Mouse (Mus musculus) midbrain, embryonic 10.5 days (tissue): ENCODE results near the gene Flywch1. TPM values are rescaled to one million over a fixed set of nuclear protein-coding genes. Genes with fewer than 3 reads are reported as not detected.
"Not testable (repeated sequence)": the region's sequence is repeated elsewhere in the genome, so short reads cannot be mapped to it uniquely, and the experiment has no call there.

Experiments used
- DNase-seq: peaks from one replicate; pipeline ENCODE4 v3.0.0-alpha.2; 2017; ENCODE audit warnings: low spot score
- H3K27ac ChIP-seq: fragments of 300-500 bp; sonication (generic); replicated peaks from 2 replicates; pipeline ENCODE4 v1.5.1; 2016; ENCODE audit warnings: mild to moderate bottlenecking
- H3K27me3 ChIP-seq: fragments of 300-500 bp; sonication (generic); 2 replicates; pipeline ENCODE4 v1.6.1; 2016; ENCODE audit warnings: low read depth, mild to moderate bottlenecking; ENCODE audit not compliant: poor library complexity, severe bottlenecking
- H3K36me3 ChIP-seq: fragments of 300-500 bp; sonication (generic); 2 replicates; pipeline ENCODE4 v1.6.1; 2016; ENCODE audit warnings: mild to moderate bottlenecking, moderate library complexity
- H3K4me1 ChIP-seq: fragments of 300-500 bp; sonication (generic); 2 replicates; pipeline ENCODE4 v1.6.1; 2016
- H3K4me3 ChIP-seq: fragments of 300-500 bp; sonication (generic); 2 replicates; pipeline ENCODE4 v1.5.1; 2016; ENCODE audit warnings: mild to moderate bottlenecking, moderate library complexity
- H3K9me3 ChIP-seq: fragments of 300-500 bp; sonication (generic); replicated peaks from 2 replicates; pipeline ENCODE4 v1.6.1; 2016; ENCODE audit warnings: mild to moderate bottlenecking
- WGBS: fragments of 180-500 bp; shearing (Covaris S2); methylation state at CpG from one replicate; pipeline ENCODE4 v1.1.7; 2016; 5-methylcytosine and 5-hydroxymethylcytosine counted together
- polyA plus RNA-seq: library from polyadenylated mRNA; unstranded; fragments of >200 nt; fragmentation: Nextera tagmentation; extraction: Ambion mirVana; gene quantifications from 2 replicates; pipeline ENCODE4 v1.2.1, GENCODE M21; 2016

Flywch1 gene
- polyA plus RNA-seq, 1 experiment from 2014 or later, result 187 TPM

DNA sequence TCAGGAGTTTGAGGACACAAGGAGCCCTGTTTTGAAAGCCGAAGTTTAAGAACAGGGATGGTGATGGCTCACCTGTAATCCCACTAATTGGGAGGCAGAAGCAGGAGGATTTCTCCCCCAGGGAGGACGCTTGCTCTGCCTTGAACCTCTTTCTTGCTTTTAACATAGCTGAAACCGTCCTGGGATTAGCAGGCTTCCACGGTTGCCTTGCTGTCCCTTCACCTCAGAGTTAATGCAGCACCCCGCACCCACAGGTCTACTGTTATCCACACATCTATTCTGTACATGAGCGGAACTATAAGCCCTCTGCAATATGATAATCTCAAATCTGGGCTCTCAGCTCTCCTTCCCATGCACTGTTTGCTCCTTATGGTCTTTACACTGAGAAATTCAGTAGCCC is 2.3 kb upstream of the Flywch1 start:
- DNase-seq, result no peak

DNA sequence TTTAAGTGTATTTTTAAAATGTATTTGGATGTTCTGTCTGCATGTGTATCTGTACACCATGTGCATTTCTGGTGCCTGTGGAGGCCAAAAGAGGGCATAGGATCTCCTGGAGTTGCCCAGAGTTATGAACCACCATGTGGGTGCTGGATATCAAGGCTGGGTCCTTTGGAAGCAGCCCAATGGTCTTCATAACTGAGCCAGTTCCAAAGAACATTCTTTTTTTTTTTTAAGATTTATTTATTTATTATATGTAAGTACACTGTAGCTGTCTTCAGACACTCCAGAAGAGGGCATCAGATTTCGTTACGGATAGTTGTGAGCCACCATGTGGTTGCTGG is 786 bp upstream of the Flywch1 start:
- Histone ChIP-seq H3K36me3 (peaks cover 27% of the 10 kb centered on the region), H3K4me3 (peak overlapping the region; percentile 91), H3K4me1 (peaks cover 23% of the 10 kb centered on the region)
- not testable (repeated sequence) for DNase-seq, H3K9me3 ChIP-seq, H3K27me3 ChIP-seq, H3K27ac ChIP-seq
- WGBS, result 80% methylated on average over 2 of the region's 2 CpGs

More for the DNA sequence above, 2.3 kb upstream of the Flywch1 start:
- Histone ChIP-seq H3K4me3 (no peak overlapping the region), H3K27me3 (no peaks in the 10 kb centered on the region), H3K36me3 (peaks cover 13% of the 10 kb centered on the region), H3K27ac (no peak overlapping the region), H3K9me3 (no peaks in the 10 kb centered on the region), H3K4me1 (peaks cover 23% of the 10 kb centered on the region)
- 75% methylated on average over 6 of the region's 6 CpGs for WGBS

DNA sequence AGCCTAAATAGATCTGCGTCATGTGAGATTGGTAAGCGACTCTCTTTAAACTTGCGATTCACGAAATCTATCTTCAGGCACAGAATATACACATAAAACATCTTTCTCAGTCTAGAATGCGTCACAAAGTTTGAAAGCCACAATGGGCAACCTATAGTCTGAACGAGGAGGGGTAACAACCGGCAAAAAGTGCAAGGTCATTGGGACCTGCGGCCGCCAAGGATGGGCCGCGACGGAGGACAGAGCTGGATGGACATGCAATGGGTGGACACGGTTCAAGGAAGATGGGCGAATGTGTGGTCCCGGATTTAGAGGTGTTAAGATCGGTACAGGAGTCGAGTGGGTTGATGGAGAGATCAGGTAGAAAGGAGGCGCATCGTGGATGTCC is 512 bp downstream of the Flywch1 start:
- Histone ChIP-seq H3K4me1 (peaks cover 23% of the 10 kb centered on the region), H3K4me3 (peak overlapping the region; percentile 91), H3K9me3 (no peaks in the 10 kb centered on the region), H3K36me3 (peaks cover 38% of the 10 kb centered on the region), H3K27me3 (no peaks in the 10 kb centered on the region), H3K27ac (peak overlapping the region; percentile 98)
- no peak for DNase-seq
- 2% methylated on average over 19 of the region's 19 CpGs for WGBS

DNA sequence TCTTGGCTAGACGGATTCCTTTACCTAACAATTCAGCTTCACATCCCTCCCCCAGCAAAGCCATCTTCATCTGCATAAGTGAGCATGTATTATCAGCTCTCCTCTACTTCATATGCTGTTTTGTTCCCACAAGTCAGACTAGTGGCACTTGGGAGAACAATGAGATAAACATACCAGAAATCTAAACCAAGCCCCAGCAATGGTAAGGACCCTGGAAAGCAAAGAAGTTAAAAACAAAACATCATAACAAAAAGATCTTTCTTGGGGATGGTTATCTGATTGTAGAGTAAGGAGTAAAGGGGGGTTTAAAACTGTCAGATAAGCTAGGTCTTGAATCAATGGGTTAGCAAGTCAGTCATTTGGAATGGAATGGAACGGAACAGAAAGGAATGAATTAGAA is 909 bp downstream of the Flywch1 start:
- Histone ChIP-seq H3K4me3 (peak overlapping the region; percentile 91), H3K27ac (peak overlapping the region; percentile 98), H3K27me3 (no peaks in the 10 kb centered on the region), H3K9me3 (no peaks in the 10 kb centered on the region), H3K36me3 (peaks cover 42% of the 10 kb centered on the region), H3K4me1 (peaks cover 23% of the 10 kb centered on the region)
- no peak for DNase-seq
- WGBS, result 10% methylated on average over 2 of the region's 2 CpGs

DNA sequence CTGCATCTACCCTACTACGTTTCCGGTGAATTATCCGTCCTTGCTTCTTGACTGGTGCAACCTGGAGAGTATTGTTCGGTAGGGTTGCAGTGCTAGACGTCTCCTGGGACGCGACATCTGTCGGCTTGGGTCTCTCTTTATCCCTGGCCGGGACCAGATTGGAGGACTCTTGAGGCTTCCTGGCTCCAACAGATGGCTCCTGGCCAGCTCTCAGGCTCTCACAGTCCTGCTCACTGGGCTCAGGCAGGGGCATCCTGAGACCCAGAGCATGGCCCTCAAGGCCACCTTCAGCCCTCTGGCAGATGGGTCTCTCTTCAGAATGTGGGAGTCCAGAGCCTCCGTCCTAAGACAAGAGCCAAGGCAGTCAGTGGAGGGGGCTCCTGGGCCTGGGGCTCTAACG is 8.4 kb downstream of the Flywch1 start:
- 94% methylated on average over 11 of the region's 11 CpGs for WGBS

DNA sequence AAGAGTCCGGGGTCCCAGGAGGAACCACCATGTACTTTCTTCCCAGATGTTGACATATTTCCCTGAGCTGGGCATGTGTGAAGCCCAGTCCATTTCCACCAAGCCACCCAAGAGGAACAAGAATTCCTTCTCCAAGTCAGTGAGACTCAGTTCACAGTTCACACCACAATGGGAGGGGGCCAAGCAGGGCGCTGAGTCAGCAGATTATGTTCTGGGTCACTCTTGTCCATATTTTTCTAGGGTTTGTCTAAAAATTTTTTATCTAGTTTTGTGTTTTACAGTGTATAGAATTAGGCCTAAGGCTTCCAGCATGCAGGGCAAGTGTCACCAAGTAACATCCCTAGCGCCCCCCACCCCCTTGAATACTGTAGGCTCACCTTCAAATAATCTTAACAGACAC is 10.2 kb downstream of the Flywch1 start:
- H3K27me3 ChIP-seq, result no peaks in the 10 kb centered on the region
- no peaks in the 10 kb centered on the region; the same call in 1 of the 2 replicates for H3K9me3 ChIP-seq
- 94% methylated on average over 3 of the region's 3 CpGs for WGBS
- H3K4me1 ChIP-seq, result no peaks in the 10 kb centered on the region
- no peak for DNase-seq
- H3K4me3 ChIP-seq, result no peak overlapping the region
- no peak overlapping the region for H3K27ac ChIP-seq
- H3K36me3 ChIP-seq, result peaks cover 91% of the 10 kb centered on the region

More for the DNA sequence above, 8.4 kb downstream of the Flywch1 start:
- H3K4me1 ChIP-seq, result no peaks in the 10 kb centered on the region
- H3K27me3 ChIP-seq, result no peaks in the 10 kb centered on the region
- DNase-seq, result no peak
- no peak overlapping the region for H3K4me3 ChIP-seq
- peaks cover 89% of the 10 kb centered on the region for H3K36me3 ChIP-seq
- no peaks in the 10 kb centered on the region; the same call in 1 of the 2 replicates for H3K9me3 ChIP-seq
- no peak overlapping the region for H3K27ac ChIP-seq

DNA sequence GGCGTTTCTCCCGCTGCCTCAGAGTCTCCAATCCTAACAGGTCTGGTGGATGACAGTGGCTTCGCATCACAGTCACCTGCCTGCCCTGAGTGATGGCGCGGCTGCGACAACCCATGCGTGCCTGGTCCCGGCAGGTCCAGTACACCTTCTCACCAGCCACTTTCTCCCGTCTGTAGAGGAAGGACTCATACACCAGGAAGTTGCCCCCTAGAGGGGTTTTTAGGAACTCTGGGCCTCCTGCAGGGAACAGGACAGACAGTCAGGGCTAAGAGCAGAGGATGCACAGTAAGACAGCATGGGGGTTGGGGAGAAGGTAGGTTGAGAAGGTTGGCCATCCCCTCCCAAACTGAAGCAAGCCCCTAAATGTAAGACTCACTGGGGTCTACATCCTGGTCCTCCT is 11.2 kb downstream of the Flywch1 start:
- Histone ChIP-seq H3K4me1 (no peaks in the 10 kb centered on the region), H3K27me3 (no peaks in the 10 kb centered on the region), H3K4me3 (no peak overlapping the region), H3K36me3 (peaks cover 91% of the 10 kb centered on the region), H3K9me3 (no peaks in the 10 kb centered on the region; the same call in 1 of the 2 replicates), H3K27ac (no peak overlapping the region)
- 92% methylated on average over 9 of the region's 9 CpGs for WGBS
- DNase-seq, result no peak

DNA sequence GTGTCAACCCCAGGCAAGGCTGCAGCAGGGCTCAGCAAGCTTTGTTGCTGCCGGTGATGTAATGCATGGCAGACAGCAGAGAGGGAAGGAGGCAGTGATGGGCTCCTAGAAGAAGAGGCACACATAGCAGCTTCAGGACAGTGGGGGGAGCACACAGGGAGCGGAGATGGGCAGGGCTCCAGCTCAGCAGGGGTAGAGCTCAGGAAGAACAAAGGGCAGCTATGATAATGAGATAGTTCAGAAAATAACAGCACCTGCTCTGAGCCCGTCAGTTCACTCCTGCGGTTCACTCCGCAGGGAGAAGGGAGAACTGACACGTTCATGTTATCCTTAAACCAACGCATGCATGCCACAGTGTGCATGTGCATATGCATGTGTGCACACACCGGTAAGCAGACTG is 12.6 kb downstream of the Flywch1 start:
- Histone ChIP-seq H3K27me3 (no peaks in the 10 kb centered on the region), H3K4me3 (no peak overlapping the region), H3K4me1 (no peaks in the 10 kb centered on the region), H3K9me3 (no peaks in the 10 kb centered on the region; the same call in 1 of the 2 replicates), H3K36me3 (peaks cover 100% of the 10 kb centered on the region), H3K27ac (no peak overlapping the region)
- no peak for DNase-seq
- WGBS, result 84% methylated on average over 8 of the region's 8 CpGs

DNA sequence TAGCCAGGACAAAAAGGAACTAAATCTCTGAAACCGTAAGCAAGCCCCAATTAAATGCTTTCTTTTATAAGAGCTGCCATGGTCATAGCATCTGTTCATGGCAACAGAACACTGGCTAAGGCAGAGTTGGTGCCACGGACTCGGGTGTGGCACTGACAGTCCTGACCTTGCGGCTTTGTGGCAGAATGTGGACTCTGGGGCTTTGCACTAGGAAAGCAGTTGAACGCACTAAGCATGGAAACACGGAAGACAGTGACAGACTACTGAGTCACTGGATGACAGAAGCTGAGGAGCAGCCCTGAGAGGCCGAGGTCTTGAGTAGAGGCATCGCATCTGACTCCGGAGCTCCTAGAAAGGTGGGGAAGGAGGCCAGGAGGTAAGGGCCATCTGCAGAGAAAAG is 13.8 kb downstream of the Flywch1 start:
- Histone ChIP-seq H3K9me3 (no peaks in the 10 kb centered on the region; the same call in 1 of the 2 replicates), H3K27me3 (no peaks in the 10 kb centered on the region), H3K27ac (no peak overlapping the region), H3K36me3 (peaks cover 100% of the 10 kb centered on the region), H3K4me1 (no peaks in the 10 kb centered on the region), H3K4me3 (no peak overlapping the region)
- WGBS, result 95% methylated on average over 9 of the region's 9 CpGs
- DNase-seq, result no peak

DNA sequence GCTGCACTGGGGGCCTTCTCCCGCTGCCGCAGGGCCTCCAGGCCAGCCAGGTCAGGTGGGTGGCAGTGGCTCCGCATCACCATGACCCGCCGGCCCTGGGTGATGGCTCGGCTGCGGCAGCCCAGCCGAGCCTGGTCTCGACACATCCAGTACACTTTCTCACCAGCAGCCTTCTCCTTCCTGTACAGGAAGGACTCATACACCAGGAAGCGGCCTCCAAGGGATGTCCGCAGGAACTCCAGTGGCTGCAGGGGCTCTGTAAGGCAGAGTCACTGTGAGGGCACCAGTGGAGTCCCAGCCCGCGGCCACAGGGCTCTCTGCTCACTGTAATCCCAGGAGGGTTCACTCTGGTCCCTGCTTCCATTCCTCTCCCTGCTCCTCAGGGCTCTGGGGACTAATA is 15.7 kb downstream of the Flywch1 start:
- DNase-seq, result no peak
- Histone ChIP-seq H3K27ac (no peak overlapping the region), H3K4me1 (no peaks in the 10 kb centered on the region), H3K27me3 (no peaks in the 10 kb centered on the region), H3K9me3 (no peaks in the 10 kb centered on the region; the same call in 1 of the 2 replicates), H3K4me3 (no peak overlapping the region), H3K36me3 (peaks cover 99% of the 10 kb centered on the region)
- 97% methylated on average over 13 of the region's 13 CpGs for WGBS

DNA sequence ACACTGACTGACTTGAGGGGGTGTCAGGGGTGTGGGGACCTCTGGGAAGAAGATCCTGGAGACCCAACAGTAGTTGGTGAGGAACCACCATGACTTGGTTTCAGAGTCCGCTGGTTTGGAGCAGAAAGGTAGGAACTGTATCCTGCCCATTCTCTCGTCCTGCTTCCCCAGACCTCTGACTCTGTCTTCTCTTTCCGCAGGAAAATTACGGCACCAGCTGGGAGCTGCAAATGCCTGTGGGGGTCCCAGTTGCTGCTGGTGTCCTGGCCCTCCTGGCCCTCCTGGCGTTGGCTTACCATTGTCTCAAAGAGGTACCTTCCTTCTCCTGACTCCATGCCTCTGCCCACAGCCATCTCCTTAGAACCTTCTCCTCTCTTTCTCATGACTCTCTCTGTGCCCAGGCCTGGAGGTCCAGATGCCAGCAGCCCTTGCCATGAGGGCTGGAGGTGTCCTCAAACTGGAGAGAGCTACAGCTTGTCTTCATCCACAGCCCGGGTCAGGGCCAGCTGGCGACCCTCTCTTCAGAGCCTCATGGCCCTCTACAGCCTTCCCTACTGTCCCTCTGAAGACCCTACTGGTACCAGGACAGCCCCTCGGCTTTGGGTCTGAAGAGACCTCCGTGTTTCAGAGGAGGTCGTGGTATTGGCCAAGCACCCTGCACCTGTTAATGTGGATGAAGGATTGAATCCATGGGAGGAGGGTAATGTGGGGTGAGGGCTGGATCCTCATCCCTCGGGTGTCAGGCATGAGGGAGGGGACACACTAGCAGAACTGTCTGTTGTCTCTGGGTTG is 21.8 kb downstream of the Flywch1 start:
- peaks cover 39% of the 10 kb centered on the region for H3K36me3 ChIP-seq
- 84% methylated on average over 11 of the region's 11 CpGs for WGBS
- no peaks in the 10 kb centered on the region for H3K9me3 ChIP-seq
- no peak for DNase-seq
- H3K4me1 ChIP-seq, result peaks cover 22% of the 10 kb centered on the region
- H3K4me3 ChIP-seq, result 0 out of 2 replicates have a peak overlapping the region, but pooled peaks have one; percentile 9
- H3K27me3 ChIP-seq, result peaks cover 41% of the 10 kb centered on the region
- H3K27ac ChIP-seq, result no peak overlapping the region

DNA sequence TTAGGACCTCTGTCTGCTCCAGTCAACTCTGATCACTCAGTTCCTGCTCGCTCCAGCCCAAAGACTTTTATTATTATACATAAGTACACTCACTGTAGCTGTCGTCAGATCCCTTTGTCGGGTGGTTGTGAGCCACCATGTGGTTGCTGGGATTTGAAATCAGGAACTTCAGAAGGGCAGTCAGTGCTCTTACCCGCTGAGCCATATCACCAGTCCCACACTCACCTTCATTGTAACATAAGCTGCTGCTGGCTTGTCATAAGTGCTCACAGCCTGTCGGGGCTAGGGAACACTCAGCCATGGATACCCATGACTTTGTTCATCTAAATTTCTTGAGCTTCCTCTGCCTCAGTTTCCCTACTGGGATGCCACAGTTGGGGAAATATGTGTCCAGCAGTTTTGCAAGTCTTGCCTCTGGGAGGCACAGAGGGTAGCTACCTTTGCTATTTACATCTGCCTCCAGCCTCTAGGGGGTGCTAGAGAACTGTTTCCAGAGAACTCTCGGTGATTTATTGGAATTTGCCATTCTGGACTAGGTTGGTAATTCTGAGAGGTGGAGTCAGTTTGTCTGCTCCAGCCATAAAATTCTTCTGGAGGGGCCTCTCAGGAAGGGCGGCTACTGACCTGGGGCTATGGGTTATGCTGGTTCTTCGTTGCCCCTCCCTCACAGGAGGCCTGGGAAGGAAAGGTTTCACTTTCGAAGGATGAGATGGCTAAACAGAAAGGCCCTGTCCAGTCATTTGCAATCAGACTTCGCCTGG is 22.6 kb downstream of the Flywch1 start:
- Histone ChIP-seq H3K4me3 (0 out of 2 replicates have a peak overlapping the region, but pooled peaks have one; percentile 9), H3K36me3 (peaks cover 31% of the 10 kb centered on the region), H3K9me3 (no peaks in the 10 kb centered on the region), H3K27ac (no peak overlapping the region), H3K4me1 (peaks cover 29% of the 10 kb centered on the region), H3K27me3 (peaks cover 49% of the 10 kb centered on the region)
- peak; percentile 51 for DNase-seq
- 40% methylated on average over 10 of the region's 10 CpGs for WGBS

DNA sequence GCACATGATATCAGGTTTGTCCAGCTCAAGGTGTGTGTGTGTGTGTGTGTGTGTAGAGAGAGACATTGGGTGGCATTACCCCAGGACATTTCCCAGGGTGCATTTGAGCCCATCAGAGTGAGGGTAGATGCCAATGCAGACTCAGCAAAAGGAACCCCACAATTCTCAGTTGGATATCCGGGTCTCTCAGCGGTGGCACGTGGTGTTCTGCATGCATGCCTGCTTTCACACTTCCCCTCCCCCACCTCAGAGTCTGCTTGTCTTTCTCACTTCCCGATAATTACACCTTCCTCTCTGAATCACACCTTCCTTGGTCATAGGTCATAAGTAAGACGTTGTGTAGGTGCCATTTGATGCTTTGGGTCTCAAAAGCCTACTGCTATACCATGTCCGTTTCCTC is 23.4 kb downstream of the Flywch1 start:
- H3K4me1 ChIP-seq, result peaks cover 32% of the 10 kb centered on the region
- peaks cover 57% of the 10 kb centered on the region for H3K27me3 ChIP-seq
- H3K36me3 ChIP-seq, result peaks cover 23% of the 10 kb centered on the region
- WGBS, result 38% methylated on average over 6 of the region's 6 CpGs
- H3K9me3 ChIP-seq, result no peaks in the 10 kb centered on the region
- H3K4me3 ChIP-seq, result no peak overlapping the region
- H3K27ac ChIP-seq, result no peak overlapping the region
- no peak for DNase-seq
